Mouse (Mus musculus) liver, embryonic 11.5 days (tissue): Measurements from ENCODE around the gene Enc1. TPM values are rescaled to one million over a fixed set of nuclear protein-coding genes. Genes with fewer than 3 reads are reported as not detected.

ENCODE experiments used
- ATAC-seq: fragments of 200-750 bp; cut with Nextera tagmentation; replicated peaks from 2 replicates; pipeline ENCODE4 v1.8.0; 2017; ENCODE audit warnings: moderate number of reproducible peaks, mild to moderate bottlenecking, moderate TSS enrichment, moderate library complexity; ENCODE audit not compliant: low FRiP score
- DNase-seq: peaks from one replicate; pipeline ENCODE4 v3.0.0-alpha.2; 2017; ENCODE audit warnings: low spot score
- H3K27ac ChIP-seq: fragments of 300-500 bp; sonication (generic); 2 replicates; pipeline ENCODE4 v1.5.1; 2014; ENCODE audit warnings: mild to moderate bottlenecking, low read depth, low read length, control low read depth
- H3K27me3 ChIP-seq: fragments of 300-500 bp; sonication (generic); replicated peaks from 2 replicates; pipeline ENCODE4 v1.6.1; 2014; ENCODE audit warnings: low read length, mixed read lengths; ENCODE audit not compliant: control insufficient read depth, insufficient read depth
- H3K36me3 ChIP-seq: fragments of 300-500 bp; sonication (generic); 2 replicates; pipeline ENCODE4 v1.6.1; 2014; ENCODE audit warnings: mild to moderate bottlenecking, low read length, moderate library complexity, mixed read lengths; ENCODE audit not compliant: control insufficient read depth, insufficient read depth
- H3K4me1 ChIP-seq: fragments of 300-500 bp; sonication (generic); replicated peaks from 2 replicates; pipeline ENCODE4 v1.6.1; 2014; ENCODE audit warnings: low read length, mixed read lengths; ENCODE audit not compliant: control insufficient read depth, insufficient read depth
- H3K4me2 ChIP-seq: fragments of 300-500 bp; sonication (generic); 2 replicates; pipeline ENCODE4 v1.6.1; 2014; ENCODE audit warnings: mild to moderate bottlenecking, control low read depth, moderate library complexity
- H3K4me3 ChIP-seq: fragments of 300-500 bp; sonication (generic); 2 replicates; pipeline ENCODE4 v1.5.1; 2014; ENCODE audit warnings: low read depth, low read length, control low read depth
- H3K9ac ChIP-seq: fragments of 300-500 bp; sonication (generic); 2 replicates; pipeline ENCODE4 v1.6.1; 2014; ENCODE audit warnings: low read depth, low read length, control low read depth
- H3K9me3 ChIP-seq: fragments of 300-500 bp; sonication (generic); 2 replicates; pipeline ENCODE4 v1.6.1; 2016; ENCODE audit warnings: low read length, inconsistent platforms, mixed read lengths; ENCODE audit not compliant: control insufficient read depth
- WGBS: fragments of 180-500 bp; shearing (Covaris S2); extraction: QIAGEN DNeasy Blood & Tissue Kit; methylation state at CpG from one replicate; pipeline ENCODE4 v1.1.7; 2014; 5-methylcytosine and 5-hydroxymethylcytosine counted together
- polyA plus RNA-seq: library from polyadenylated mRNA; unstranded; fragments of >200 nt; fragmentation: Nextera tagmentation; extraction: Ambion mirVana; gene quantifications from 2 replicates; pipeline ENCODE4 v1.2.1, GENCODE M21; 2014

Enc1 gene
- polyA plus RNA-seq, 1 experiment from 2014 or later: 2.2 TPM

DNA sequence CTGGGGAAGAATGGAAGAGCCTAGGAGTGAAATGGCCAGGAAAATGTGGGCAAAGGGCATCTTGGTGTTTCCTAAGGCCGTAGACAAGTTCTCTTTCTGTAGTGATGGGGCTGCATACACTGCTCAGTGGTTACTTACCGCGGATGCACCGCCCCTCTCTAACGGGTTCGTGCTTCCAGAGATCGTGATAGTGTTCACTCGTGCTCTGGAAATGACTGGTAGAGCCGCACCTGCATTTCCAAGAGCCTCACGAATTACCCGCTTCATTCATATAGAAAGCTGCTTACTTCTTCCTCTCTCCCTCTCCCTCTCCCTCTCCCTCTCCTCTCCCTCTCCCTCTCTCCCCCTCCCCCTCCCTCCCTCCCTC, 54.9 kb downstream of the Enc1 start:
- no peaks in the 10 kb centered on the region for H3K9me3 ChIP-seq
- H3K36me3 ChIP-seq: no peaks in the 10 kb centered on the region
- H3K9ac ChIP-seq: no peak overlapping the region
- no peak overlapping the region for H3K4me3 ChIP-seq
- peaks cover 10% of the 10 kb centered on the region; the same call in 1 of the 2 replicates for H3K4me1 ChIP-seq
- WGBS: 45% methylated on average over 11 of the region's 11 CpGs
- DNase-seq (no peak), ATAC-seq (no peak)
- H3K4me2 ChIP-seq: no peak overlapping the region
- 0 out of 2 replicates have a peak, but pooled peaks cover 3% of the 10 kb centered on the region for H3K27me3 ChIP-seq
- no peak overlapping the region for H3K27ac ChIP-seq

GRCm38 (mm10) chr13:97296281-97296680, 55.4 kb downstream of the Enc1 start:
- Histone ChIP-seq H3K27ac (no peak overlapping the region), H3K4me1 (peaks cover 8% of the 10 kb centered on the region; the same call in 1 of the 2 replicates), H3K4me2 (no peak overlapping the region), H3K9ac (no peak overlapping the region), H3K9me3 (no peaks in the 10 kb centered on the region), H3K4me3 (no peak overlapping the region), H3K27me3 (0 out of 2 replicates have a peak, but pooled peaks cover 3% of the 10 kb centered on the region), H3K36me3 (no peaks in the 10 kb centered on the region)
- no peak for ATAC-seq
- DNase-seq: no peak
- 65% methylated on average over 8 of the region's 8 CpGs for WGBS

DNA sequence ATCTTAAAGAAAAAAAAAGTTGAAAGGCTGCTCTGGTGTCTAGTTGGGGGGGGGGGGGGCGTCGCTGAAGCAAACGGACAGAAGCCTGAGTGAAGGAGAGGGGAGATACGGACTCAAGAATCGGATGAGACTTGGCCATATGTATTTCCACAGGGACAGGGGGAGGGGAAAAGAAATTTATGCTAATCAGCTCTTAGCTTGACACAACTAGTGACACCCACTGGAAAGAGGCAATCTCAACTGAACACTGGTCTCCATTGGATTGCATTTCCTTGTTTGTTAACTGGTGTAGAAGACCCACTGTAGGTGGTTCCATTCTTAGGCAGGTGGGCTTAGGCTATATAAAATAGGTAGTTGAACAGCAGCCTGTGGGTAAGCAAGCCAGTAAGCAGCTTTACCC, 55.9 kb downstream of the Enc1 start:
- WGBS: 92% methylated on average over 3 of the region's 5 CpGs
- Histone ChIP-seq H3K27me3 (0 out of 2 replicates have a peak, but pooled peaks cover 3% of the 10 kb centered on the region), H3K4me2 (no peak overlapping the region), H3K9me3 (no peaks in the 10 kb centered on the region), H3K4me3 (no peak overlapping the region), H3K9ac (no peak overlapping the region), H3K4me1 (peaks cover 8% of the 10 kb centered on the region; the same call in 1 of the 2 replicates), H3K36me3 (no peaks in the 10 kb centered on the region), H3K27ac (no peak overlapping the region)
- DNase-seq (no peak), ATAC-seq (no peak)

DNA sequence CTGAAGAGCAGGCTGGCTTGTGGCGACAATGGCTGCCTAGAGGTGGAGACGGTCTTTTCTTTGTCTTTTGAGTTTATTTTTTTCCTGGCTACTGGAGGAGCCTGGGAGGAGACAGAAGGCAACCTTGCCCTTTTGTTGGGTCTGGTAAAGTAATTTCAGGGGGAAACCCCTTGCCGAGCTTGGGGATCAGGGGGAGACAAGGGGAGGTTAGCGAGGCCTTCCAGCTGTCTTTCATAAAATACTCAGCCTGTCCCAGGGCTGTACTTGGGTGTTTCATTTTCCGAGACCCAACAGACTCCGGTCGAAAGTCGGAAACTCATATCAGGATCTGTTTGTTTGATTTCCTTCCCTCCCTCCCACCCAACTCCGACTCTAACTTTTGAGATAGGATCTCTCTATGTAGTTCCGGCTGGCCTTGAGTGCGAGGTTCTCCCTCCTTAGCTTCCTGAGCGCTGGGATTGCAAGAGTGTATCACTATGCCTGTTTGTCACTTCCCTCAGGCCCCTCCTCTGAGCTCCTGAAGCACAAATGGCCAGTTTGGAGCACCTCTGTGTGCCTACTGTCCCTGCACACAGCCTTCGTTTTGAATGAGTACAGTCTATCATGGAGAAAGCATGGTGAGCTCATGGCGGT, 56.6 kb downstream of the Enc1 start:
- 70% methylated on average over 14 of the region's 14 CpGs for WGBS
- 0 out of 2 replicates have a peak, but pooled peaks cover 3% of the 10 kb centered on the region for H3K27me3 ChIP-seq
- DNase-seq (no peak), ATAC-seq (no peak)
- peaks cover 8% of the 10 kb centered on the region; the same call in 1 of the 2 replicates for H3K4me1 ChIP-seq
- no peak overlapping the region for H3K27ac ChIP-seq
- no peaks in the 10 kb centered on the region for H3K9me3 ChIP-seq
- no peak overlapping the region for H3K4me2 ChIP-seq
- H3K36me3 ChIP-seq: no peaks in the 10 kb centered on the region
- no peak overlapping the region for H3K9ac ChIP-seq
- H3K4me3 ChIP-seq: no peak overlapping the region

DNA sequence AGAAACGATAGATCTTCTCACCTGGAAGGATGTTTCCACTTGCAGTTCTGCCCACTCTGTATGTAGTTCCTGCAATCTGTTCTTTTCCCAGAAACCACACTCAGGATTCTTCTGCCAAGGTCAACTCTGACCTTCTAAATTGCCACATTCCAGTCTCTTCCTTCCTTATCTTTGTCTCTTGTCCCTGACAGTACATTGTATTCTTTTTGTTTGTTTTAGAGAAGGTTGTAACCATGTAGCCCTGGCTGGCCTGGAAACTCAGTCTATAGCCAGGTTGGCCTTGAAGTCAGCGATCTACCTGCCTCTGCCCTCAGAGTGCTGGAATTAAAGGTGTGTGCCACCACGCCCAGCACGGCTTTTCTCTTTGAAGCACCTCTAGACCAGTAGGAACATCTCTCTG, 58.0 kb downstream of the Enc1 start:
- H3K27ac ChIP-seq: no peak overlapping the region; the same call in 1 of the 2 replicates
- WGBS: 81% methylated on average over 4 of the region's 4 CpGs
- no peak overlapping the region for H3K9ac ChIP-seq
- H3K9me3 ChIP-seq: no peaks in the 10 kb centered on the region
- H3K4me3 ChIP-seq: no peak overlapping the region
- H3K4me2 ChIP-seq: no peak overlapping the region
- DNase-seq (no peak), ATAC-seq (no peak)
- H3K4me1 ChIP-seq: peaks cover 8% of the 10 kb centered on the region; the same call in 1 of the 2 replicates
- no peaks in the 10 kb centered on the region for H3K36me3 ChIP-seq
- 0 out of 2 replicates have a peak, but pooled peaks cover 3% of the 10 kb centered on the region for H3K27me3 ChIP-seq

DNA sequence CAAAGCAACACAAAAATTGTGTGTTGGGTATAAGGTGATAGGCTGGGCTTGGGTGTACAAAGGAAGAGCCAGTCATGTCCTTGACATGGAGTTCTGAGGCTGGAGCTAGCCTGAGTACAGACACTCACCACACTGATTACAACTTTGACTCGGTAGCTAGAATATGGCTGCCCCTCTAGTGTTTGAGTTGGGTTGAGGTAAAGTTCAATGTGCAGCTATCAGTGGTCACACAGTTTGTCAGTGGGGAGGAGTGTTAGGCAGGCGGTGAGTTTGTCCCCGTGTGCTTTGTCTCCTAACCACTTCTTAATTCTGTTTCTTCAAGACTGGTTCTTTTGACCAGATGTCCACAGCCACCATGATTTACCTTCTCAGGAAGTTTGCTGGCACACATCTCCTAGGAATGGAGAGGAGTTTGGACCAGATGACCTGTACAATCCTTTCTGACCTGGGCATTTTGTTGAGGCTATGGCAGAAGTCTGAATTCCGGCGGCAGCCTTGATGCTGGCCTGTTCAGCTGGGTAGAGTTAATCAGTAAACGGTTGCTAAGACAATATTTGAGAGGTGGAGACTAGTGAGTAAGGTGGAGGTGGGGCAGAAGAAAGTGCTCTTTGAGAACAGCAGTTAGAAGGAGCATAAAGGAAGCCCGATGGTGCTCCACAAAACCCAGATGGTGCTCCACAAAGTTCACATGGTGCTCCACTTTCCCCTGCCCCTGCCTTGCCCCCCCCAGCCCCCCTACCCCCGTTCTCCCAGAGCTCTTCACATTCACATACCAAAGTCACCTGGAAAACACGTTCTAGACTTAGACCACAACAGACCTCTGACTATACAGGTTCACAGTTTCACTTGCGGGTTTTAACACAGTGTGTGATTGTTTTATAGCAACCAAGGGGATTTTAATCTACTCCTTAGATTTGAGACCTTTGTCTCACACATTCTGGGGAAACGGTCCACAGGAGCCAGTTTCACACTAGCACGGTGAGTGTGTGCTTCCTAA, 59.3 kb downstream of the Enc1 start:
- Histone ChIP-seq H3K4me2 (no peak overlapping the region), H3K9ac (no peak overlapping the region), H3K4me1 (peaks cover 8% of the 10 kb centered on the region; the same call in 1 of the 2 replicates), H3K4me3 (no peak overlapping the region), H3K36me3 (no peaks in the 10 kb centered on the region), H3K27ac (peak overlapping the region; percentile 44; the same call in 1 of the 2 replicates), H3K27me3 (0 out of 2 replicates have a peak, but pooled peaks cover 3% of the 10 kb centered on the region), H3K9me3 (no peaks in the 10 kb centered on the region)
- 70% methylated on average over 12 of the region's 12 CpGs for WGBS
- ATAC-seq (peak; percentile 61), DNase-seq (no peak)

Other genes with a start within 250 kb of the Enc1 start
- gene 1700029F12Rik, start 206.7 kb upstream of the Enc1 start, polyA plus RNA-seq: not detected in 2 replicates
- 8.9 and 10.0 TPM in 2 replicates for gene Fam169a, start 173.8 kb upstream of the Enc1 start, polyA plus RNA-seq
- 1.9 and 2.0 TPM in 2 replicates for gene Gm6169, start 141.9 kb upstream of the Enc1 start, polyA plus RNA-seq
- gene Gfm2, start 103.2 kb upstream of the Enc1 start, polyA plus RNA-seq: 47.0 and 50.7 TPM in 2 replicates
- gene Nsa2, start 103.2 kb upstream of the Enc1 start, polyA plus RNA-seq: 75.6 and 82.3 TPM in 2 replicates
- 20.6 and 21.8 TPM in 2 replicates for gene Hexb, start 42.7 kb upstream of the Enc1 start, polyA plus RNA-seq